Mouse (Mus musculus): ENCODE measurements around the gene Kncn.

The Kncn gene

DNA sequence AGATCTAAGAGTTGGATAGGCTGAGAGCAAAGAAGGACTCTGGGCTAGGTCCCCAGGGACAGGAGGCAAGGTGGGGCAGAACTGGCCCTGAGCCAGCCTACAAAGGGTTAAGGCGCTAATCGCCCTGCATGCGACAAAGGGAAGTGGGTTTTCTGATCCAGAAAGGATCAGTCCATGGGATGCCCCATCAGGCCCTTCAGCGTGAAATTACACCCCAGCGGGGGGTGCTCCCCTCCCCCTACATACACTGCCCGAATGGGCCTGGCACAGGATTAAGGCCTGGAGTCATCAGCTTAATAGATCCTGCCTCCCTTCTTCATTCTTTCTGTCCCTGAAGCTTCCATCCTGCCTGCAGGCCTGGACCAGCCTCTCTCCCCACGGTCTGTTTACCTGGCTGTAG lies 21.5 kb downstream of the Kncn start:
- H3K27me3 ChIP-seq (ENCODE audit: insufficient read depth, low read length) = peaks cover 84% of the 10 kb centered on the region
- no peaks in the 10 kb centered on the region for H3K36me3 ChIP-seq (ENCODE audit: insufficient read depth, low read length)
- no peaks in the 10 kb centered on the region for H3K9me3 ChIP-seq (ENCODE audit: low read length)
- H3K4me3 ChIP-seq (replicated peaks; ENCODE audit: low read length) = no peak overlapping the region
- TF ChIP-seq NANOG (IDR thresholded peaks at IDR 0.05; ENCODE audit: borderline replicate concordance, low read length) (no peak), POU5F1 (IDR thresholded peaks at IDR 0.05; ENCODE audit: borderline replicate concordance, low read length) (no peak), CTCF (conservative IDR thresholded peaks at IDR 0.05; ENCODE audit: low read length) (no peak)
- peaks cover 13% of the 10 kb centered on the region; the same call in 1 of the 2 replicates for H3K4me1 ChIP-seq (replicated peaks; ENCODE audit: low read depth, low read length)

DNA sequence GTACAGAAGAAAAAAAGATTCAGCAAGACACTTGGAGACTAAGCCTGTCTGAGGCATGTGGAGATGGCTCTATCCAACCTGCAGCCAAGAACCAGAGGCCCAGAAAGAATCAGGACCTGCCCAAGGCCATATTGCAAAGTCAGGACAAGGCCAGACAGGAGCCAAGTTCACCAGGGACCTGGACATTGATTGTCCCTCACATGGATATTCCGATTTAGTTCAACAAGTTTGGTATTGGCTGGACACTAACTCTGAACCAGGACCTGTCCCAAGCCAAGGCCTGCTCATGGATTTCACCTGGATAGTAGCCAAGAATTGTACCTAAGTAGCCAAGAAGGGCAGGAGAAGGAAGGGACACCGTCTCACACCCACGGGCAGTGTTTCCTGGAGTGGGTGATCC lies 22.6 kb downstream of the Kncn start:
- Histone ChIP-seq H3K9me3 (ENCODE audit: low read length) (no peaks in the 10 kb centered on the region), H3K4me1 (replicated peaks; ENCODE audit: low read depth, low read length) (peaks cover 22% of the 10 kb centered on the region), H3K27me3 (ENCODE audit: insufficient read depth, low read length) (peaks cover 82% of the 10 kb centered on the region), H3K36me3 (ENCODE audit: insufficient read depth, low read length) (no peaks in the 10 kb centered on the region), H3K4me3 (replicated peaks; ENCODE audit: low read length) (no peak overlapping the region)
- TF ChIP-seq POU5F1 (IDR thresholded peaks at IDR 0.05; ENCODE audit: borderline replicate concordance, low read length) = no peak
- no peak for TF ChIP-seq NANOG (IDR thresholded peaks at IDR 0.05; ENCODE audit: borderline replicate concordance, low read length)
- TF ChIP-seq CTCF (conservative IDR thresholded peaks at IDR 0.05; ENCODE audit: low read length) = no peak

DNA sequence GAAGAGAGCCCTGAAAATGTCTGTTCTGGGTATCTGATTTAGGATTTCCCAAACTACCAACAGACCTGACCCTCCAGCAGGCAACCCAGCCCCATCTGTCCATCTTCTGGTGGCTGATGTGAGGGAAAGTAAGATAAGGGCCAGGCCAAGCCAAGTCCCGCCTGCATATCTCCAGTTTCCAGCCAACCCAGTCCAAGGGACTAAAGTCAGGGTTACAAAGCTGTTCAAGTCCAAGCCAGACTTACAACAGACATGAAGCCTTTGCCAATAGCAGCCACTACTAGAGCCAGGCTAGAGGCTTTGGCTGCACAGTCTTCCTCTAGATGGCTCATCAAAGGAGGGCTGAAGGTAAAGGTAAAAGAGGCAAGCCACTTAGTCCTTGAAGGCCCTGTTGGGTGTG lies 23.8 kb downstream of the Kncn start:
- TF ChIP-seq POU5F1 (IDR thresholded peaks at IDR 0.05; ENCODE audit: borderline replicate concordance, low read length) = no peak
- TF ChIP-seq CTCF (conservative IDR thresholded peaks at IDR 0.05; ENCODE audit: low read length) = no peak
- TF ChIP-seq NANOG (IDR thresholded peaks at IDR 0.05; ENCODE audit: borderline replicate concordance, low read length) = no peak
- H3K36me3 ChIP-seq (ENCODE audit: insufficient read depth, low read length) = no peaks in the 10 kb centered on the region
- no peaks in the 10 kb centered on the region for H3K9me3 ChIP-seq (ENCODE audit: low read length)
- H3K4me3 ChIP-seq (replicated peaks; ENCODE audit: low read length) = no peak overlapping the region
- H3K4me1 ChIP-seq (replicated peaks; ENCODE audit: low read depth, low read length) = peaks cover 27% of the 10 kb centered on the region
- H3K27me3 ChIP-seq (ENCODE audit: insufficient read depth, low read length) = peaks cover 79% of the 10 kb centered on the region

DNA sequence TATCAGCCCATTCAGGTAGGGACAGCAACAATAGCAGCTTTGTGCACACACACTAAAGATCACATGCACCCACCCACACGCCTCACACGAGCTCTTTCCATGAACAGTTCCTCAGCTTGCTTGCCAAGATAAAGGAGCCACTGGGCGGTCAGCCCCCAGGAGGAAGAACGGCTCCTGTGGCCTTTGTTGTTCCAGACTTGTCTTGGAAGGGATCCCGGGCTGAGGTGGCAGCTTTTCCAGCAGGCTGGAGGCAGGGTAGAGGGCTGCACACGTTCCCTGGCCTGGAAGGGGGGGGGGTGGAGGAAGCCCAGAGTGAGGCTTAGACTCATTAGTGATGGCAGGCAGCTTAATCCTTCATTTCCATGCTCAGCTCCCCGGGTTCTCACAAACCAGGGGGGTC lies 24.4 kb downstream of the Kncn start:
- Histone ChIP-seq H3K4me3 (replicated peaks; ENCODE audit: low read length) (no peak overlapping the region), H3K9me3 (ENCODE audit: low read length) (no peaks in the 10 kb centered on the region), H3K36me3 (ENCODE audit: insufficient read depth, low read length) (no peaks in the 10 kb centered on the region), H3K4me1 (replicated peaks; ENCODE audit: low read depth, low read length) (peaks cover 27% of the 10 kb centered on the region), H3K27me3 (ENCODE audit: insufficient read depth, low read length) (peaks cover 82% of the 10 kb centered on the region)
- TF ChIP-seq POU5F1 (IDR thresholded peaks at IDR 0.05; ENCODE audit: borderline replicate concordance, low read length) (no peak), CTCF (conservative IDR thresholded peaks at IDR 0.05; ENCODE audit: low read length) (no peak), NANOG (IDR thresholded peaks at IDR 0.05; ENCODE audit: borderline replicate concordance, low read length) (no peak)

DNA sequence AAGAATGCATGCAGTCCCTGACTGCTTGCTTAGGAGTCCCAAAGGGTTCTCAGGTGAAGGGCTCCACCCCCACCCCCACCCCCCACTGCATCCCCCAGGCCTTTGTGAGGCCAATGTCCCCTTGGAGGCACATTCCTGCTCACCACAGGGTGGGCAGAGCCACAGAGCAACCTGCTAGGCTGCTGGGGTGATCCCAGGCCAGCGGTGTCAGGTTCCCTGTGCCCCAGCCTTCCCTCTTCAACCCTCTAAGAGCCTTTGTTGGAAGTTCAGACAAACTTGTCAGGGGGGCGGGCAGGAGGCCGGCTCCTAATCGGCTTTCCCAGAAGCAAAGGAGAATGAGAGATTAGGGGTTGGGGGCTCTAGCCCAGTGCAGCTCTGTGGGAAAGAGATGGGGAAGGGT lies 27.4 kb downstream of the Kncn start:
- TF ChIP-seq CTCF (conservative IDR thresholded peaks at IDR 0.05; ENCODE audit: low read length) = no peak
- no peak for TF ChIP-seq POU5F1 (IDR thresholded peaks at IDR 0.05; ENCODE audit: borderline replicate concordance, low read length)
- TF ChIP-seq NANOG (IDR thresholded peaks at IDR 0.05; ENCODE audit: borderline replicate concordance, low read length) = no peak
- H3K4me1 ChIP-seq (replicated peaks; ENCODE audit: low read depth, low read length) = peaks cover 20% of the 10 kb centered on the region
- peaks cover 76% of the 10 kb centered on the region for H3K27me3 ChIP-seq (ENCODE audit: insufficient read depth, low read length)
- no peak overlapping the region for H3K4me3 ChIP-seq (replicated peaks; ENCODE audit: low read length)
- H3K36me3 ChIP-seq (ENCODE audit: insufficient read depth, low read length) = no peaks in the 10 kb centered on the region
- H3K9me3 ChIP-seq (ENCODE audit: low read length) = no peaks in the 10 kb centered on the region

DNA sequence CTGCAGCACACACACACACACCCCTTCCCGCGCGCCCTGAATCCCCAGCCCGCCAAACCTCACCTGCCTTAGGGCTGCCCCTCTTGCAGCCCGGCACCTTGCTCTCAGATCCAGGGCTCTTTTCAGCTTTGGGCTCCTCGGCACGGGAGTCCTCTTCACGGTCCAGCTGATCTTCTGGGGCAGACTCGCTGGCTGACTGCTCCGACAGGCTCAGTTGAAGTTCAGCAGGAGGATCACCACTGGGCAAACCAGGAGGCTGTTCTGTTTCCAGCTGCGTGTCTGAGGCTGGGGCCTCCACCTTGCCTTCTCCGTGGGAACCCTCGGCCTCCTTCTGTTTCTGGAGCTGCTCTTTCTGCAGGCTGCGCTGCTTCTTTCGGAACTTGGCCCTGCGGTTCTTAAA lies 35.7 kb downstream of the Kncn start:
- H3K4me3 ChIP-seq (replicated peaks; ENCODE audit: low read length) = no peak overlapping the region
- peaks cover 89% of the 10 kb centered on the region for H3K27me3 ChIP-seq (ENCODE audit: insufficient read depth, low read length)
- TF ChIP-seq POU5F1 (IDR thresholded peaks at IDR 0.05; ENCODE audit: borderline replicate concordance, low read length) (no peak), NANOG (IDR thresholded peaks at IDR 0.05; ENCODE audit: borderline replicate concordance, low read length) (no peak), CTCF (conservative IDR thresholded peaks at IDR 0.05; ENCODE audit: low read length) (no peak)
- no peaks in the 10 kb centered on the region for H3K36me3 ChIP-seq (ENCODE audit: insufficient read depth, low read length)
- H3K4me1 ChIP-seq (replicated peaks; ENCODE audit: low read depth, low read length) = peaks cover 16% of the 10 kb centered on the region
- H3K9me3 ChIP-seq (ENCODE audit: low read length) = no peaks in the 10 kb centered on the region

DNA sequence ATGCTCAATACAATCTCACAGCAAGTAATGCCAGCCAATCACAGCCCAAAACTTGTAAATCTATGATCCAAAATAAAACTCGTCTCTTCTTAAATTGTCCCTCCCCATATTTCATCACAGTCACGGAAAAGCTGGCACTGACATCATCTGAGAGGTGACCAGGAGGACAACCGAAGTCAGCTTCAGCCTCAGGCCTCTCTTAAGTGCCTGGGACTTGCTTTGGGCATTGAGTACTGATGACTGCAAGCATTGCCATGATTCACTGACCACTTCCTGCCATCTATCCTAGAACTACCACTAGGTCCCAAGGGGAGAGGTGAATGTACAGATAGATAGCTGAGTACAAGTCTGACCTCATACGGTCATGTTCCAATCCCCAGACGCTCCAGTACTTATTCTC lies 38.5 kb downstream of the Kncn start:
- peaks cover 13% of the 10 kb centered on the region for H3K4me1 ChIP-seq (replicated peaks; ENCODE audit: low read depth, low read length)
- peaks cover 73% of the 10 kb centered on the region for H3K27me3 ChIP-seq (ENCODE audit: insufficient read depth, low read length)
- no peaks in the 10 kb centered on the region for H3K9me3 ChIP-seq (ENCODE audit: low read length)
- TF ChIP-seq POU5F1 (IDR thresholded peaks at IDR 0.05; ENCODE audit: borderline replicate concordance, low read length) = no peak
- TF ChIP-seq CTCF (conservative IDR thresholded peaks at IDR 0.05; ENCODE audit: low read length) = no peak
- no peak for TF ChIP-seq NANOG (IDR thresholded peaks at IDR 0.05; ENCODE audit: borderline replicate concordance, low read length)
- no peaks in the 10 kb centered on the region for H3K36me3 ChIP-seq (ENCODE audit: insufficient read depth, low read length)
- no peak overlapping the region for H3K4me3 ChIP-seq (replicated peaks; ENCODE audit: low read length)

DNA sequence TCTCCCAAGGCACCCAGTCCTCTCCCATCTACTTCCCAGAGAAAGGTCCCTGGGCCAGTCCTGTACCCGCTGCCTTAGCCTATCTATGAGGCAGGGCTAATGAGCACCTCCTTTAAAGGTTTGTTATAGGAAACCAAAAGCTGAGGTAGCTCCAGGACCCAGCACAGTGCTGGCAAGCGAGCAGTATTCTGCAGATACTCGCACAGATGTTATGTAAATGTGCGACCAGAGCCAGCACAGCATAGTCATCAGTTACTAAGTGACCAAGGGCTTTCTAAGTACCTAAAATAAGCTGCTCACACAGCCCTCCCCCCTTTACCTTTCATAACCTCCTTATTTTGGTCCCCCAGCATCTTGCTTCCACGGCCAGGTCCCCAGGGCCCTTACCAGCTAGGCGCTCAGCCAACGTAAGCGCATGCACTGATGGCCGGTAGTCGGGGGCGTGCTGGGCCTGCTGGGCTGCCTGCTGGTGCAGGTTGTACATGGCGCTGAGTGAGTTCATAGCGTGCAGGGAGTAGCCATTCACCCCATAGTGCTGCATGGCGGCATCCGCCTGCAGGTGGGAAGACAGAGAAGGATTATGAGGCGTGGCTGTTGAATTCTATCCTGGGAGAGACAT lies 39.2 kb downstream of the Kncn start:
- Histone ChIP-seq H3K4me3 (replicated peaks; ENCODE audit: low read length) (no peak overlapping the region), H3K36me3 (ENCODE audit: insufficient read depth, low read length) (no peaks in the 10 kb centered on the region), H3K9me3 (ENCODE audit: low read length) (no peaks in the 10 kb centered on the region), H3K27me3 (ENCODE audit: insufficient read depth, low read length) (peaks cover 72% of the 10 kb centered on the region), H3K4me1 (replicated peaks; ENCODE audit: low read depth, low read length) (peaks cover 8% of the 10 kb centered on the region)
- no peak for TF ChIP-seq NANOG (IDR thresholded peaks at IDR 0.05; ENCODE audit: borderline replicate concordance, low read length)

DNA sequence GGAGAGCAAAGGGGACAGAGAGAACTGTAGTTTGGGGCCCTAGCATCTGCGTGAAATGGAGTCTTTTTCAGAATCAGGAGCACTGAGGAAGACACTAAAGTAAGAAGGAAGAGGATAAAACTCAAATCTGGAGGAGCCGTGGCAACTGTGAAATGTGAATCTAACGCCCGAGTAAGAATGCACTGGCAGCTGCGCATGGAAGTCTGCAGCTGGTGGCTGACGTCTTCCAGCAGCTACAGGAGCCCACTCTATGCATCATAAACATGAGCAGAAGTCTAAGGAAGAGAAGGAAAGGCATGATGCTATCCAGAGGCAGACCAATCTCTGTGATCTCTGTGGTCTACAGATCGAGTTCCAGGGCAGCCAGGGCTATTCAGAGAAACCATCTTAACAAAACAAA lies 43.4 kb downstream of the Kncn start:
- H3K36me3 ChIP-seq (ENCODE audit: insufficient read depth, low read length) = no peaks in the 10 kb centered on the region
- H3K27me3 ChIP-seq (ENCODE audit: insufficient read depth, low read length) = peaks cover 76% of the 10 kb centered on the region
- TF ChIP-seq NANOG (IDR thresholded peaks at IDR 0.05; ENCODE audit: borderline replicate concordance, low read length) (no peak), POU5F1 (IDR thresholded peaks at IDR 0.05; ENCODE audit: borderline replicate concordance, low read length) (no peak), CTCF (conservative IDR thresholded peaks at IDR 0.05; ENCODE audit: low read length) (no peak)
- no peaks in the 10 kb centered on the region for H3K4me1 ChIP-seq (replicated peaks; ENCODE audit: low read depth, low read length)
- H3K4me3 ChIP-seq (replicated peaks; ENCODE audit: low read length) = no peak overlapping the region
- 0 out of 2 replicates have a peak, but pooled peaks cover 3% of the 10 kb centered on the region for H3K9me3 ChIP-seq (ENCODE audit: low read length)
